Mouse (Mus musculus) cerebellum, adult 18-20 months (tissue): ENCODE measurements around the gene Nfyb.

Source experiments
- DNase-seq, 2 experiments: peaks; one replicate each; pipeline ENCODE4 v3.0.0; 2021

The Nfyb gene

GRCm38 (mm10) chr10:82763840-82764631 is at the start of gene Nfyb:
Nfyb (minus strand) TSS chr10:82764144.
- DNase-seq, result peak; percentile 98

GRCm38 (mm10) chr10:82811855-82812431 is 48.0 kb upstream of the Nfyb start:
- DNase-seq, result peak; percentile 69 to 87

- no peak for DNase-seq
Measured at GRCm38 (mm10) chr10:82809352-82809751, 45.4 kb upstream of the Nfyb start.

GRCm38 (mm10) chr10:82808891-82809290 is 44.9 kb upstream of the Nfyb start:
- DNase-seq, result no peak

GRCm38 (mm10) chr10:82808155-82808554 is 44.2 kb upstream of the Nfyb start:
- no peak for DNase-seq

- no peak for DNase-seq
Measured at GRCm38 (mm10) chr10:82807238-82807637, 43.3 kb upstream of the Nfyb start.

- DNase-seq, result no peak
Measured at GRCm38 (mm10) chr10:82806414-82806813, 42.5 kb upstream of the Nfyb start.

GRCm38 (mm10) chr10:82805111-82805510 is 41.2 kb upstream of the Nfyb start:
- no peak for DNase-seq

- DNase-seq, result no peak
Measured at GRCm38 (mm10) chr10:82804396-82804795, 40.5 kb upstream of the Nfyb start.

- no peak for DNase-seq
Measured at GRCm38 (mm10) chr10:82800094-82800493, 36.1 kb upstream of the Nfyb start.

GRCm38 (mm10) chr10:82798312-82798933 is 34.5 kb upstream of the Nfyb start:
- DNase-seq, result no peak

- no peak for DNase-seq
Measured at GRCm38 (mm10) chr10:82797119-82797491, 33.2 kb upstream of the Nfyb start.

- no peak for DNase-seq
Measured at GRCm38 (mm10) chr10:82796471-82797118, 32.7 kb upstream of the Nfyb start.

GRCm38 (mm10) chr10:82795767-82796166 is 31.8 kb upstream of the Nfyb start:
- peak; percentile 13 to 28 for DNase-seq

- DNase-seq, result peak; percentile 74 to 87
Measured at GRCm38 (mm10) chr10:82795071-82795731, 31.3 kb upstream of the Nfyb start.

- DNase-seq, result no peak
Measured at GRCm38 (mm10) chr10:82792311-82792710, 28.4 kb upstream of the Nfyb start.

- no peak for DNase-seq
Measured at GRCm38 (mm10) chr10:82791713-82792112, 27.8 kb upstream of the Nfyb start.

GRCm38 (mm10) chr10:82790504-82790903 is 26.6 kb upstream of the Nfyb start:
- DNase-seq, result no peak

GRCm38 (mm10) chr10:82789181-82789580 is 25.2 kb upstream of the Nfyb start:
- no peak for DNase-seq

- no peak for DNase-seq
Measured at GRCm38 (mm10) chr10:82782472-82782871, 18.5 kb upstream of the Nfyb start.

GRCm38 (mm10) chr10:82780816-82781215 is 16.9 kb upstream of the Nfyb start:
- no peak for DNase-seq

- no peak for DNase-seq
Measured at GRCm38 (mm10) chr10:82780322-82780721, 16.4 kb upstream of the Nfyb start.

- DNase-seq, result no peak
Measured at GRCm38 (mm10) chr10:82779831-82780230, 15.9 kb upstream of the Nfyb start.
